Mouse (Mus musculus) lung, postnatal 14 days (tissue): ENCODE measurements at regions not wholly inside any gene's neighbourhood (a gene's known extent, or its start where the extent isn't known, plus 50 kb on each side); places are given as distances from the start of the nearest gene placed in this dataset.

ENCODE experiments used
- DNase-seq: peaks from one replicate; pipeline ENCODE4 v3.0.0; 2021

DNA sequence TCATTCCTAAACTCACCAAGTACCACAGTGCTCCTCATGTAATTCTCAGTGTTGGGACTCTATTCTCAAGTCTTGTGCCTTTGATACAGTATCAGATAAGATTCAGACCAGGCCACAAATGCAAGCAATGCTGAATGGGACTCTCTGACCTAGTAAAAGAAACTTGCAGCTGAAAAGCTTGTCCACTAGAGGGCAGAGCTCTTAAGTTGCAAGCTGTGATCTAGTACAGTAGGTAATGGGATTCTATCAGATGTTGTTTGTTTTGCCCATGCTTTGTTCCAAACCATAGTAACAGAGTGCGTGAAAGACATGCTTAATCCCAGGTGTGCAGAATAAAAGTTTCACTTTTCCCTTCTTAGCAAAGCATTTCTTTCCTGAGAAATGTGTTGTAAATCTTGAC is 383.2 kb upstream of the Chrm2 start:
- peak; percentile 35 for DNase-seq

DNA sequence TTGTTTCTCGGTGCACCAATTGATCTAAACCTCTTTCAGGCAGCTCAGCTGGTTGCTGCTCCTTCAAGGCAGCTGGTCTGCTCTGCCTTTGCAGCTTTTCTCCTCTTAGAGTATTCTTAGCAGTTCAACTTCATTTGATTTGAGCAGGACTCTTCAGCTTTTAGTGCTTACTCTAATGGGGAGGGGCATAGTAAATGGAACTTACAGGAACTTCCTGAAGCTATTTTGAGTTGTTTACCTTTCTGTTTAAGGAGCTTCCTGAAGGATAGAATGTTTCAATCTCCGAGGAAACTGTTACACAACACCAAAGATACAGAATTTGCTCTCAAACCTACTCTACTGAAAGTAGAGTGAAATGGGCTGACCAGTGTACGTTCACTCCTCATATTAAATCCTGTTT is 385.8 kb upstream of the Chrm2 start:
- no peak for DNase-seq

- peak; percentile 34 for DNase-seq
Measured at GRCm38 (mm10) chr6:35988891-35989290, 399.0 kb upstream of the Chrm2 start.

DNA sequence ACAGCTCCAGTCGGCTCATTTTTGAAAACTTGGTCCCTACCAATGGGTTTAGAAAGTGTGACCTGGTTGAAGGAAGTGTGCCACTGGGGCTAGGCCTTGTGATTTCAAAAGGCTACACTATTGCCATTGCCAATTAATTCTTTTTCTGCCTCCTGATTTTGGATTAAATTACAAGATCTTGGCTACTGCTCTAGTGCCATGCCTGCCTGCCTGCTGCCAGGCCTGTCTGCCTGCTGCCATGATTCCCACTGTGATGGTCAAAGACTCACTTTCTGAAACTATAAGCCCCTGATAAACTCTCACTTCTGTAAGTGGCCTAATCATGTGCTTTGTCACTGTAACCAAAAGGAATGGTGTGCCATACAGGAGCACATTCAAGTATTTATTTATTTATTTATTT is 400.4 kb upstream of the Mtpn start:
- no peak for DNase-seq

GRCm38 (mm10) chr6:35924189-35924588 is 384.5 kb upstream of the Mtpn start:
- DNase-seq: no peak

DNA sequence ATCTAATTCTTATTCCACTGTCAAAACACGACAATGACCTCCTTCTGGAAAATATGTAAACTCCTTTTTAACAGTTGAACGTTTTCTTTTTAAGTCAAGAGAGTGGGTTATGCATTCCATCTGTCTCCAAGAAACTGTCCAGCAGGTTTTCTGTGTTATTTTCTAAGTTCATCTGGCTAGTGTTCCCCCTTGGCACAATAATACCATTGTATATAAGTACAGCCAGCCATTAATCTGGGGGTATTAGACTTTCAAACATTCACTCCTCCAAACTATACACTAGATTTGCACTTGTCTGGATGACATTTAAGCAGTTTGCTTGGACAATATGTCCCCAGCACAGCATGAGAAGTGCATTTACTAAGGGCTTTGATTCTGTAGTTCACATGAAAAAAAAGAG is 358.3 kb upstream of the Mtpn start:
- no peak for DNase-seq

- no peak for DNase-seq
Measured at GRCm38 (mm10) chr6:35895692-35896091, 356.0 kb upstream of the Mtpn start.

GRCm38 (mm10) chr6:35874671-35875070 is 335.0 kb upstream of the Mtpn start:
- no peak for DNase-seq

DNA sequence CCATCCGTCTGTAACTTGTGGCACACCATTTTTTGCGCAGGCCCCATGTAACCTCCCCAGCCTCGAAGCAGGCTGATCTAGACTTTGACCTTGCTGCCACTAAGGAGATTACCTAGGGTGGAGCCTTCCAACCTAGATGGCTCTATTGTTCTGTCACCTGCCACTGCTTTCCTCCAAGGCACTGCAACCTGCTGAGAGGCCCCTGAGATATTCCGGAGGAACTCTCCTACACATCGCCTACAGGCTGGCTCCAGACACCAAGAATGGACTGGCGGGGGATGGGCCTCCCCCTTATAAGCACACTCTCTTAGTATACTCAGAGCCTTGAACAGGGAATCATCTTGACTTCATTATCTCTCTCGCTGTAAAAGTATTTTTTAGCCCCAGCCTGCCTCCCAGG is 331.7 kb upstream of the Mtpn start:
- DNase-seq: no peak

DNA sequence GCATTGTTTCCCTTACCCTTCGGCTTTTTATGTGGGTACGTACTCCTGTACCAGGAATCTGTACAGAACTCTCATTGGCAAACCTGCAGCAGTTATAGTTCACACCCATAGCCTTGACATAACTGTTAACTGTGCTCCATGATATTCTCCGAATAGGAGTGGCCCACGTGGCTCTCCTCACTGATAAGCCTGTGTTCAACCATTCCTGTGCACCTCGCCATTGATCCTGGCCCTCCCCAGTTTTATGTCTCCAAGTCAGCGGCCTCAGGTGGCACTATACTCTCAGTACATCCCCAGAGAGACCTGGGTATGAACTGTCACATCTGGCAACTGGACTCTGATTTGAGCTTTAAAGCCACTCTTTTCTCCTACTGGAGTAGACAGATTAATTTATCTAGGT is 324.5 kb upstream of the Mtpn start:
- DNase-seq: no peak

DNA sequence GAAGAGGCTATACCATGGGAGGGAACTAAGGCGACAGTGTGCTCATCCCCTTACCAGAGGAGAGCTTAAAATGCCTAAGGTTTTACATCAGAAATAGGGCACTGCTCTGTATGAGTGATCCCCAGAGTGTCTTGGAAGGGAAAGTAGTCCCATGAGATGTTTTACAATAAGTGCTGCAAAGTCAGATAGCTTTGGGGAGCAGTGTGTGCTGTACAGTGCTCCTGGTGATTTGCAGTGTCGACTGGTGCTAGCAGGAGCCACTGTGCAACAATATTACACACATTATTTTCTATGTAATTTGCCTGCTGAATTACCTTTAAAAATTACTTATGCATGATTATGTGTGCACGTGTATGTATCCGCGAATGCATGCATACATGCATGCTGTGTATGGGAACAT is 314.3 kb upstream of the Mtpn start:
- DNase-seq: no peak

DNA sequence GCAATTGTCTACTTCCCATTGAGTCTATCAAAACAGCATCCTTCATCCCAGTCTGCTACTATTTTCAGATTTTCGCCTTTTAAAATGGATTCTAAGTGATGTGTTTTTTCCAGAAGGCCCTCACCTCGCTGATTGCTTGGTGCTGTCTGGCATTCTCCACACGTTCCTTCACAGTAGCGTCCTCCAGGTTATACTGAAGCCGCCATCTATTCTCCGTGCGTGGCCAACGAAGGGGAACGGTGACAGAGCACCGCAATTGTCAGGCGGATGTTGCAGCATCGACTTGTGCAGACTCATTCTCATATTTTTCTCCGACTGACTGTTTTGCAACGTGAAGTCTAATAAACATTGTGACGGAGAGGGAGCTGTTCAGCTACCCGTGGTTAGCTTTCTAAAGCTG is 277.0 kb upstream of the Mtpn start:
- DNase-seq: no peak

DNA sequence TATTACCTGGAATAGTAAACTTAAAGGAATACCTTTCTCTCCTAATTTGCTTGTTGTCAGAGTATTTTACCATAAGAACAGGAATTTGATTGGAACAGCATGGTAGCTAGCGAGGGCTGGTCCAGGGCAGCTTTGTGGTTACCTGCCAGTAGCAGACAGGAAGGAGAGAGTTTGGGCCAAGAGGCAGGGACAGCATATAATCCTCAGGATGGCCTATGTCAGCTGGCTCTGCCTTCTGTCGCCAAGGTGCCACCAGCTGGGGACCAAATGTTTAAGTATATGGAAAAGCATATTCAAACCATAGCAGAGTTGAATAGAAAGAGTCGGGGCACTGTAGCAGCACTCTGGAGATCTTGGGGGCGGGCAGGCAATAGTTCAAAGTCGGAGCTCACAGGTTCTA is 274.8 kb upstream of the Mtpn start:
- DNase-seq: no peak

GRCm38 (mm10) chr6:35805738-35806137 is 266.1 kb upstream of the Mtpn start:
- DNase-seq: no peak

GRCm38 (mm10) chr6:35804041-35804440 is 264.4 kb upstream of the Mtpn start:
- no peak for DNase-seq

- no peak for DNase-seq
Measured at GRCm38 (mm10) chr6:35779706-35780105, 240.0 kb upstream of the Mtpn start.

DNA sequence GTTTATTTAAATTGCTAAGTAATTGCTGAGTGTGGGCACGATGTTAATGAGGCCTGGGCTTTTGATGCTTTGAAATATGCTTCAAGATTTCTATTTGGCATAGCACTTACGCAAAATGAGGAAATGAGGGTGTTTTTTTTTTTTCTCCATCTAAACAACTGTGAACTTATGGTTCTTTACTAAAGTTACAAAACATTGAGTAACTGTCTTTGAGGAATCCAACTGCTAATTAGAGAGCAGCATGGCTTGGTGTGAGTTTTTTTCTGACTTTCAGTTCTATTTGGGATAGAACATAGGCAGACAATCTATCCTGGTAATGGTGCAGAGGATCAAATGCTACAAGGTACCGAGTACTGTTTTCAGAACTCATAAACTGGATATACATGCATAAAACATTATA is 231.2 kb upstream of the Mtpn start:
- no peak for DNase-seq

DNA sequence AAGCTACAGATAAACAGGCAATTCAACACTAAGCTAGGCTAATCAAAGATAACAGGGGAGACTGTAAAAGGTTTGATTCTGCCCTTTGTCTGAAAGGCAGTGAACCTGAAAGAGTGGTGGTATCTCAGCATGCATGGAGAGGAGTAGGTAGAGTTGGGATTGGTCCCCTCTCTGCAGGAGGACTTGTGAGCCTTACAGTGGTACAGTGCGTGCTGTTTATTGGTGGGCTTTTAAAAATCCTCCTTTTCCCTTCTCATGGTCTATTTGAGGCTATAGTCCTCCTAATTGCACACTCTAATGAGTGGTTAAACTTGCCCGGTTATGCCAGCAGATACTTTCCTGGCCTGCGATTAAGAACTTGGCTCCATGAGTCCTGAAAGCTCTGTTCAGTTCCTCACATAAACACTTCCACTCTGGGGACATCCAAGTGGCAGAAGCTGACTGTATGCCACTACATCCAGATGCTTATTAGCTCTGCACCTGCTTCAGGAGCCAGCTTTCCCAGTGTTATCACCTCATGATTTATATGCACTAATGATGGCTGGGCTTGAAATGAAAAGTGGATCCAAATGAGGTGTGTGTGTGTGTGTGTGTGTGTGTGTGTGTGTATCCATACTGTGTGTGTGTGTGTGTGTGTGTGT is 220.0 kb upstream of the Mtpn start:
- DNase-seq: no peak

- DNase-seq: no peak
Measured at GRCm38 (mm10) chr6:35746034-35746433, 206.3 kb upstream of the Mtpn start.

- DNase-seq: no peak
Measured at GRCm38 (mm10) chr6:35705587-35705986, 165.9 kb upstream of the Mtpn start.

GRCm38 (mm10) chr6:35667062-35667461 is 127.4 kb upstream of the Mtpn start:
- DNase-seq: no peak

DNA sequence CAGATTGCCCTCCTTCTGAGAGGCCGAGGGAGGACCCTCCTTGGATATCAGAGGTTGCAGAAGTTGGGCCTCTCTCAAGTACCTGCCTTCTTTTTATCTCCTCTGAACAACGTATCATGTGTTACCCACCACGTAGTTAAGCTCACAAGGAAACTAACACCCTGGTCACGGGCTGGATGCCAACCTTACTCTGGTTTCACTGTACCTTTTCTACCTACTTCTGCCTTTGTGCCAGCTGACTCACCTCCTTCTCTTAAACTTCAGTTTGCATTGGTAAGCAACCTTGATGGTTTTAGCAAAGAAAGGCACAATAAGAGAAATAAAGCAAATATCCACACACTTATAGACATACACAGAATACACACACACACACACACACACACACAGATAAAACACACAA is 111.7 kb upstream of the Mtpn start:
- DNase-seq: peak; percentile 14

GRCm38 (mm10) chr6:35645210-35645609 is 105.5 kb upstream of the Mtpn start:
- no peak for DNase-seq

DNA sequence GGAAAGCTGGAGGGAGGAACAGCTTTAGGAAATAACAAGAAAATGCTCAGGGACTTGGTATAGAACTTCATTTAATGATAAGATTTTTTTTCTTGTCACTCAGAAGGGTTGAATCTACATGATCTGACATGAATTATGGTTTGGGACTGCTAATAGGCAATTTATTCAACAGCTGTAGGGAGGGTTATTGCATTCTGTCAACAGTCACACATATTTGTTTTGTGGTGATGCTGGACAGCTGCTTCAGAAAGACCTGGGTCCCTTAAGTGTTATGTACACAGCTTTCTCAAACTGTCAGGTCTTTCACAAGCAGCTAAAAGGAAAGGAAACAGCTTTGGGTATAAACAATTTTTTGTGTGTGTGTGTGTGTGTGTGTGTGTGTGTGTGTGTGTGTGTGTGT is 101.0 kb upstream of the Mtpn start:
- no peak for DNase-seq

DNA sequence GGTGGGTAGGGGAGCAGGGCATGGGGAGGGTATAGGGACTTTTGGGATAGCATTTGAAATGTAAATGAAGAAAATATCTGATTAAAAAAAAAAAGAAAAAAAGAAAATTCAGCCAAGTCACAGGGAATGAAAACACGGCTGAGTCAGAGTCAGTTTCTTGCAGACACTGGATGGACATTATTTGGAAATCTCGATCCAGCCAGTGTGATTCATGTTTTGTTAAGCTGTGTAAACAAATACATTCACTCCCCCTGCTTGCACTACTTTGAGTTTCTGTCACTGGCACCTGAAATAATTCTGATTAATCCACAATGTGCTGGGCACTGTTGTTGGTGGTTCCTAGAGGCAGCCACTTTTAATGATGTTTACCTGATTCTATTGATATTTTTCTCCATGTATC is 68.6 kb upstream of the Mtpn start:
- DNase-seq: no peak

- DNase-seq: no peak
Measured at GRCm38 (mm10) chr6:35605100-35605499, 65.4 kb upstream of the Mtpn start.
